Mouse (Mus musculus): ENCODE results near the gene Sparcl1.

- TF ChIP-seq CTCF (IDR thresholded peaks at IDR 0.05; ENCODE audit: control insufficient read depth, insufficient read depth, low read length) (peak; percentile 19; the same call in 1 of the 2 replicates), POLR2A (IDR thresholded peaks at IDR 0.05; ENCODE audit: borderline replicate concordance, control insufficient read depth, low read depth, low read length) (no peak)
Observed at GRCm38 (mm10) chr5:104039154-104039932, 74.2 kb downstream of the Sparcl1 start.
